9 mouse cellular contexts compared by ENCODE assay signal in genomic region chr7:67435643-67436339, GRCm38 (mm10).
DNase-seq lines count a peak whose midpoint lies in the region; ATAC-seq lines count a peak whose summit lies in the region.
"Had no signal": no experiment of that assay in that cellular context is flagged by ENCODE, and none has a peak within 500 bp of the region (broad histone marks: within the 10 kb centered on the region; RNA-seq: fewer than 3 reads in every experiment).

No protein-coding gene starts in this region.

- peak; percentile 72 for ATAC-seq in stomach, embryonic 15.5 days (ENCODE audit: insufficient read depth, low FRiP score, low read depth)

- no peaks in the 10 kb centered on the region for H3K36me3 ChIP-seq in stomach, embryonic 15.5 days

- H3K9me3 ChIP-seq in stomach, embryonic 15.5 days: no peaks in the 10 kb centered on the region

- no peak overlapping the region for H3K4me2 ChIP-seq in stomach, embryonic 15.5 days

- peak; percentile 69 for DNase-seq in adrenal gland, postnatal 10 days
- no peak for DNase-seq in adrenal gland, adult 18-20 months (ENCODE audit: low spot score in 2 of 2)
- peak; percentile 23 to 61 for DNase-seq in urinary bladder, adult 18-20 months (ENCODE audit: low spot score in 2 of 2)
- no peak for DNase-seq in urinary bladder, postnatal 10 days (ENCODE audit: low spot score)
- peak; percentile 39 for DNase-seq in large intestine, adult 2 months (ENCODE audit: low read depth, low spot score)
- no peak for DNase-seq in frontal cortex, postnatal 10 days (ENCODE audit: low spot score in 2 of 2)
- no peak for DNase-seq in layer of hippocampus, adult 9-10 months (ENCODE audit: low spot score)

- H3K27ac ChIP-seq in stomach, embryonic 15.5 days: peak overlapping the region; percentile 17; the same call in 1 of the 2 replicates
- H3K27ac ChIP-seq: kidney, postnatal 0 days had no signal

- no peak overlapping the region for H3K9ac ChIP-seq in stomach, embryonic 15.5 days

- no peaks in the 10 kb centered on the region for H3K27me3 ChIP-seq in stomach, embryonic 15.5 days (replicated peaks)

- peaks cover 11% of the 10 kb centered on the region for H3K4me1 ChIP-seq in stomach, embryonic 15.5 days

- no peak overlapping the region for H3K4me3 ChIP-seq in stomach, embryonic 15.5 days (replicated peaks)

- 32% methylated on average over 11 of the region's 11 CpGs for WGBS in large intestine, adult 2 months
- 50% methylated on average over 11 of the region's 11 CpGs for WGBS in stomach, embryonic 15.5 days

Comparison
In these comparisons a context has a peak if more than half of its experiments do, and no peak if none do; other contexts are left out.
1. DNase-seq: peak in adrenal gland, postnatal 10 days (single experiment), urinary bladder, adult 18-20 months (2 of 2) and large intestine, adult 2 months (single experiment); none in adrenal gland, adult 18-20 months (0 of 2), urinary bladder, postnatal 10 days (single experiment), frontal cortex, postnatal 10 days (0 of 2) and layer of hippocampus, adult 9-10 months (single experiment).